Mouse (Mus musculus) ES-E14 (cell line): ENCODE measurements around the gene Arrdc5.

ENCODE experiments used
- HCFC1 ChIP-seq: IDR thresholded peaks from 2 replicates; pipeline ENCODE4 v1.6.1; 2012; ENCODE audit warnings: low read length, inconsistent platforms, borderline replicate concordance; ENCODE audit not compliant: insufficient read depth
- MAFK ChIP-seq: IDR thresholded peaks from 2 replicates; pipeline ENCODE4 v1.6.1; 2014; ENCODE audit warnings: mild to moderate bottlenecking, low read depth, low read length, inconsistent platforms; ENCODE audit not compliant: insufficient read depth
- ZNF384 ChIP-seq: IDR thresholded peaks from 2 replicates; pipeline ENCODE4 v1.6.1; 2012; ENCODE audit warnings: low read depth, low read length, inconsistent platforms

DNA sequence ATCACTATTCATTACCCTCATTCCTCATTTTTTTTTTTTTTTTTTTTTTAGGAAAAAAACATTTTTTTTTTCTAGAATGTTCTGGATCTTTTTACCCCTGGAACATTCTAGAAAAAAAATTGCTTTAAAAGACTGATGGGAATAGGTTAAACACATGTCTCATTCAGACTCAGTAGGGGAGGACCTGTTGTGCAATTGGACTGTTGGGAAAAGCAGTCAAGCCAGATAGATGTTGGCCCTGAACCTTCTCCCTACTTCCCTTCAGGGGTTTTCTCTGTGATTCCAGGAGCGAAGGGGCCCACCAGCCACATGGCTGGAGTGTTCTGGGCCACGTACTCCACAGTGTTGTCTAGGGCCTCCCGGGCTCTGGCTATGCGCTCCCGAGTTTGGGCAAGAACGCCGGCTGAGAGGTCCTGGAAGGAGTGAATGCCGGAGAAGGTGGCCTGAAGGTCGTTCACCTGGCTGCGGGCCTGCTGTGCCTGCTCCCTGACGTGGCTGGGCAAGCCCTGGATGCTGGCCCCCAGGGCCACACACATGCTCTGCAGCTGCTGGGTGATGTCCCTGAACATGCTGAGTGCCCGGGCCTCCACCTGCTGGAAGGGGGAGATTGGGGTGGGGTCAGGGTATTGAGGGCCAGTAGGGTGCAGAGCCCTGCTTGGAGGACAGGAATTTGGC lies 20.5 kb downstream of the Arrdc5 start:
- TF ChIP-seq ZNF384 (no peak), HCFC1 (no peak), MAFK (no peak)
